Mouse (Mus musculus) limb, embryonic 13.5 days (tissue): ENCODE data around the gene Fbxo8. TPM values are rescaled to one million over a fixed set of nuclear protein-coding genes. Genes with fewer than 3 reads are reported as not detected.

Experiments used
- ATAC-seq: fragments of 200-750 bp; cut with Nextera tagmentation; 2 replicates; pipeline ENCODE4 v1.8.0; 2017; ENCODE audit warnings: low read depth, moderate number of reproducible peaks, moderate TSS enrichment; ENCODE audit not compliant: low FRiP score
- H3K27ac ChIP-seq: fragments of 300-500 bp; sonication (generic); 2 replicates; pipeline ENCODE4 v1.5.1; 2015; ENCODE audit warnings: inconsistent platforms, mild to moderate bottlenecking, moderate library complexity
- H3K27me3 ChIP-seq: fragments of 300-500 bp; sonication (generic); 2 replicates; pipeline ENCODE4 v1.6.1; 2015; ENCODE audit warnings: mild to moderate bottlenecking, inconsistent platforms
- H3K36me3 ChIP-seq: fragments of 300-500 bp; sonication (generic); 2 replicates; pipeline ENCODE4 v1.6.1; 2015; ENCODE audit warnings: inconsistent platforms, mild to moderate bottlenecking, moderate library complexity
- H3K4me1 ChIP-seq: fragments of 300-500 bp; sonication (generic); 2 replicates; pipeline ENCODE4 v1.6.1; 2015; ENCODE audit warnings: inconsistent platforms
- H3K4me2 ChIP-seq: fragments of 300-500 bp; sonication (generic); replicated peaks from 2 replicates; pipeline ENCODE4 v1.6.1; 2015; ENCODE audit warnings: inconsistent platforms, mild to moderate bottlenecking, moderate library complexity
- H3K4me3 ChIP-seq: fragments of 300-500 bp; sonication (generic); 2 replicates; pipeline ENCODE4 v1.5.1; 2015; ENCODE audit warnings: moderate library complexity, mild to moderate bottlenecking, inconsistent platforms
- H3K9ac ChIP-seq: fragments of 300-500 bp; sonication (generic); 2 replicates; pipeline ENCODE4 v1.6.1; 2015; ENCODE audit warnings: mild to moderate bottlenecking, inconsistent platforms
- H3K9me3 ChIP-seq: fragments of 300-500 bp; sonication (generic); 2 replicates; pipeline ENCODE4 v1.6.1; 2016; ENCODE audit warnings: inconsistent platforms
- WGBS: fragments of 180-500 bp; shearing (Covaris S2); methylation state at CpG from one replicate; pipeline ENCODE4 v1.1.7; 2015; 5-methylcytosine and 5-hydroxymethylcytosine counted together
- polyA plus RNA-seq: library from polyadenylated mRNA; unstranded; fragments of >200 nt; fragmentation: Nextera tagmentation; extraction: Ambion mirVana; gene quantifications from 2 replicates; pipeline ENCODE4 v1.2.1, GENCODE M21; 2015

Gene Fbxo8
- polyA plus RNA-seq, 1 experiment from 2014 or later, result 38.1 TPM

GRCm38 (mm10) chr8:56552045-56552444 lies 1.2 kb downstream of the Fbxo8 start:
- Histone ChIP-seq H3K4me3 (peak overlapping the region; percentile 94), H3K4me1 (peaks cover 16% of the 10 kb centered on the region), H3K27ac (no peak overlapping the region), H3K27me3 (no peaks in the 10 kb centered on the region), H3K9ac (peak overlapping the region; percentile 83), H3K9me3 (no peaks in the 10 kb centered on the region), H3K4me2 (peak overlapping the region; percentile 72), H3K36me3 (no peaks in the 10 kb centered on the region)
- WGBS, result 22% methylated on average over 10 of the region's 10 CpGs
- no peak for ATAC-seq

- peak overlapping the region; percentile 72 for H3K4me2 ChIP-seq
- ATAC-seq, result no peak
These were observed 1.7 kb downstream of the Fbxo8 start for GRCm38 (mm10) chr8:56552551-56553103.

DNA sequence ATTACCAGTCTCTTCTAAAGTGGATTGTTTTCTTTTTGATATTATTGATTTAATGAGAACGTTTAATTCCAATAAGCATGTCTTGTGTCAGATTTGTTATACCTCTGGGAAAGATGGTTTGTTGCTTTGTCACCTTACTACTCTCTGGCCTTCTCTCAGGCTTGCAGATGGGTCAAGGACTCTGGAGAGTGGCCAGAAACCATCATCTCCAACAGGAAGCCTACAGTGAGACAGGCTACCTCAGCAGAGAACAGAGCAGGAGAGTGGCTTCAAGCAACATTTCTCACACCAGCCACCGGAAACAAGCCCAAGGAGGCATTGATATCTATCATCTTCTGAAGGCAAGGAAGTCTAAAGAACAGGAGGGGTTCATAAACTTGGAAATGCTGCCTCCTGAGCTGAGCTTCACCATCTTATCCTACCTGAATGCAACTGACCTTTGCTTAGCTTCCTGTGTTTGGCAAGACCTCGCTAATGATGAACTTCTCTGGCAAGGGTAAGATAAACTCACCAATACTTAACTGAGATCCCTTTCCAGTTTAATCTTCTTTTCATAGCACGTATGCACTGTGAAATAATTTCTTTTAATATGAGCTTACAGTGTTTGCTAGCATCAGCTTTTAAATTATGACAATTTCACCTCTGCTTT lies 13.6 kb downstream of the Fbxo8 start:
- no peaks in the 10 kb centered on the region for H3K27me3 ChIP-seq
- WGBS, result 82% methylated on average over 4 of the region's 4 CpGs

More at GRCm38 (mm10) chr8:56552551-56553103, 1.7 kb downstream of the Fbxo8 start:
- H3K4me3 ChIP-seq, result no peak overlapping the region
- H3K9ac ChIP-seq, result no peak overlapping the region
- H3K4me1 ChIP-seq, result peaks cover 16% of the 10 kb centered on the region
- H3K27me3 ChIP-seq, result no peaks in the 10 kb centered on the region
- H3K27ac ChIP-seq, result no peak overlapping the region
- H3K36me3 ChIP-seq, result no peaks in the 10 kb centered on the region
- 69% methylated on average over 5 of the region's 5 CpGs for WGBS
- no peaks in the 10 kb centered on the region for H3K9me3 ChIP-seq

GRCm38 (mm10) chr8:56566856-56567255 lies 16.0 kb downstream of the Fbxo8 start:
- 91% methylated on average over 9 of the region's 9 CpGs for WGBS
- Histone ChIP-seq H3K27me3 (no peaks in the 10 kb centered on the region), H3K4me1 (peaks cover 7% of the 10 kb centered on the region; the same call in 1 of the 2 replicates), H3K4me2 (no peak overlapping the region), H3K9me3 (no peaks in the 10 kb centered on the region), H3K27ac (no peak overlapping the region), H3K36me3 (peaks cover 9% of the 10 kb centered on the region), H3K4me3 (no peak overlapping the region), H3K9ac (no peak overlapping the region)
- no peak for ATAC-seq

More for the DNA sequence above, 13.6 kb downstream of the Fbxo8 start:
- no peak overlapping the region for H3K27ac ChIP-seq
- H3K4me3 ChIP-seq, result no peak overlapping the region
- peaks cover 9% of the 10 kb centered on the region for H3K36me3 ChIP-seq
- peaks cover 7% of the 10 kb centered on the region; the same call in 1 of the 2 replicates for H3K4me1 ChIP-seq
- no peak overlapping the region for H3K9ac ChIP-seq
- H3K4me2 ChIP-seq, result no peak overlapping the region
- ATAC-seq, result no peak
- H3K9me3 ChIP-seq, result no peaks in the 10 kb centered on the region

DNA sequence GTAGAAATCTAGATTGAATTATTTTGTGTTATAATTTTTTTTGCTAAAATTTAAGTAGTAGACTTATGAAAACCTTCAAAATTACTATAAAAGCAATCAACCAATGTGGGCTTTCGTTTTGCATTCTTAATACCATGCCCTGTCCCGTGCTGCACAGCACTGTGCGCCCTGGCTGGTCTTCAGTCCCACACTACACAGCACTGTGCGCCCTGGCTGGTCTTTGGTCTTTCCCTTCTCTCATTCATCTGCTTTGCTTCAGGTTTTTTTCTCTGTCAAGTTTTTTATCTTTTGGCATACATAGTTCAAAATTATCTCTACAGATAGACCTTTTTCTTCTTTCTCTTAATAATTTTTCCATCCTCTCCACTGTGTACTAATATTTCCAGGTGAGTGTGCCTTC lies 30.0 kb downstream of the Fbxo8 start:
- no peaks in the 10 kb centered on the region for H3K27me3 ChIP-seq
- no peaks in the 10 kb centered on the region for H3K4me1 ChIP-seq
- no peak overlapping the region for H3K4me2 ChIP-seq
- H3K9ac ChIP-seq, result no peak overlapping the region
- H3K36me3 ChIP-seq, result no peaks in the 10 kb centered on the region; the same call in 1 of the 2 replicates
- no peak for ATAC-seq
- H3K4me3 ChIP-seq, result no peak overlapping the region
- 92% methylated on average over 4 of the region's 4 CpGs for WGBS
- no peak overlapping the region for H3K27ac ChIP-seq
- H3K9me3 ChIP-seq, result no peaks in the 10 kb centered on the region

GRCm38 (mm10) chr8:56582841-56583240 lies 32.0 kb downstream of the Fbxo8 start:
- no peak for ATAC-seq
- no peak overlapping the region for H3K27ac ChIP-seq
- no peaks in the 10 kb centered on the region for H3K4me1 ChIP-seq
- no peaks in the 10 kb centered on the region for H3K27me3 ChIP-seq
- no peak overlapping the region for H3K9ac ChIP-seq
- H3K4me3 ChIP-seq, result no peak overlapping the region
- no peak overlapping the region for H3K4me2 ChIP-seq
- H3K36me3 ChIP-seq, result no peaks in the 10 kb centered on the region; the same call in 1 of the 2 replicates
- H3K9me3 ChIP-seq, result no peaks in the 10 kb centered on the region

DNA sequence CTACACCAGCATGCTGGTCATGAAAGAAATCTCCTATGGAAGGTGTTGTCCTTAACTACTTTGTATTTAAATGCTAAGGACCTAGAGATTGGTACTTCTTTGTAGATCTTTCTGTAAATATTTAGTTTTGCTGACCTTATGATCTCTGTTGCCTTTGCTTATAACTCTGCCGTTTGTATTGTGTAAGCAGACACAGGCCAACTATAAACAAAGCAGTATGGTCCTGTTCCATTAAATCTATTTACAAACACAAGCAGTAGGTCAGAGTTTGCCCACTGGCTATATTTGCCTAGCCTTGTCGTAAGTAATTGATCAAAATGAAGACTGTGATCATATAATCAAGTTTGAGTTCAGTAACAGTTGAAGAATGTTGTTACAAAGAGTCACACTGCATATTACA lies 38.1 kb downstream of the Fbxo8 start:
- no peak for ATAC-seq
- H3K4me2 ChIP-seq, result no peak overlapping the region
- no peak overlapping the region for H3K4me3 ChIP-seq
- H3K27ac ChIP-seq, result no peak overlapping the region
- no peaks in the 10 kb centered on the region for H3K27me3 ChIP-seq
- H3K4me1 ChIP-seq, result no peaks in the 10 kb centered on the region
- 61% methylated on average over 2 of the region's 2 CpGs for WGBS
- no peaks in the 10 kb centered on the region for H3K9me3 ChIP-seq
- no peak overlapping the region for H3K9ac ChIP-seq
- H3K36me3 ChIP-seq, result peaks cover 16% of the 10 kb centered on the region; the same call in 1 of the 2 replicates

DNA sequence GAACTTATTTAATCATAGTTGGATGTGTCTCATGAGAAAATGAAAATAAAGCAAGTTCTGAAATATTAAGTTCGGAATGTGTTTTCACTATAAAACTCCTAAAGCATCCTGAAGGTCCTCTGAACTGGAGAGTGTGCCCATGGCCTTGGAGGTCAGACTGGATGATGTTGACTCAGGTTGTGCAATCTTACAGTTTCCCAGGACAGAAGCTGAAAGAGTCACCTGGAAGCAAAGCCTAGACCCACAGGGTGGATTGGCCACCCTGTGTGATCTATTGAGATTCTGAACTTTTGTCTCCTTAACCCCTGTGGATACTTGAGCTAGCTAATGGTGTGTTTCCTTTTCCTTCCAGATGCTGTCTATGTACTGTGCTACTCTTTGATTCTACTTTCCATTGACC lies 40.2 kb downstream of the Fbxo8 start:
- no peaks in the 10 kb centered on the region for H3K27me3 ChIP-seq
- H3K36me3 ChIP-seq, result peaks cover 16% of the 10 kb centered on the region; the same call in 1 of the 2 replicates
- no peaks in the 10 kb centered on the region for H3K9me3 ChIP-seq
- H3K4me1 ChIP-seq, result no peaks in the 10 kb centered on the region
- no peak for ATAC-seq
- no peak overlapping the region for H3K4me3 ChIP-seq
- H3K4me2 ChIP-seq, result no peak overlapping the region
- no peak overlapping the region for H3K9ac ChIP-seq
- no peak overlapping the region for H3K27ac ChIP-seq
- WGBS, result 93% methylated on average over 1 of the region's 1 CpGs

DNA sequence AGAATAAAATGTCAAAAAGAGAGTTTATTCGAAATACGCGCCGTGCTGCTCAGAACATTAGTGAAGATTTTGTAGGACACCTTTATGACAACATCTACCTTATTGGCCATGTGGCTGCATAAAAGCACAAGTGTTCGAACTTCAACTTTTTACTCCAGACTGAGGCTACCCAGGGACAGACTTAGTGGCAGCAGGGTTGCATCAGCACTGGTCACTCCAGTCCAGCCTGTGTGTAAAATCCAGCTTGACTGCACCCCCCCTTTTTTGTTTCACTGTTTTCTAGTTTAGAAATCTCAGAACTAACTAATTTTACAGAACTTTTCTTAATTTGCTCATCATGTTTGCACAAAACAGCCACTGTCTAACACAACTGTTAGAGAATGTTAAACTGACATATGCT lies 40.6 kb downstream of the Fbxo8 start:
- Histone ChIP-seq H3K4me1 (no peaks in the 10 kb centered on the region), H3K9me3 (no peaks in the 10 kb centered on the region), H3K36me3 (peaks cover 16% of the 10 kb centered on the region; the same call in 1 of the 2 replicates), H3K4me2 (no peak overlapping the region), H3K27ac (no peak overlapping the region), H3K9ac (no peak overlapping the region), H3K27me3 (no peaks in the 10 kb centered on the region), H3K4me3 (no peak overlapping the region)
- 97% methylated on average over 5 of the region's 5 CpGs for WGBS
- ATAC-seq, result no peak

GRCm38 (mm10) chr8:56606481-56606880 lies 55.6 kb downstream of the Fbxo8 start:
- Histone ChIP-seq H3K4me1 (no peaks in the 10 kb centered on the region), H3K27me3 (no peaks in the 10 kb centered on the region), H3K9ac (no peak overlapping the region), H3K4me3 (no peak overlapping the region), H3K36me3 (no peaks in the 10 kb centered on the region), H3K27ac (no peak overlapping the region), H3K4me2 (no peak overlapping the region), H3K9me3 (no peaks in the 10 kb centered on the region)
- no peak for ATAC-seq
- WGBS, result 11% methylated on average over 3 of the region's 3 CpGs

DNA sequence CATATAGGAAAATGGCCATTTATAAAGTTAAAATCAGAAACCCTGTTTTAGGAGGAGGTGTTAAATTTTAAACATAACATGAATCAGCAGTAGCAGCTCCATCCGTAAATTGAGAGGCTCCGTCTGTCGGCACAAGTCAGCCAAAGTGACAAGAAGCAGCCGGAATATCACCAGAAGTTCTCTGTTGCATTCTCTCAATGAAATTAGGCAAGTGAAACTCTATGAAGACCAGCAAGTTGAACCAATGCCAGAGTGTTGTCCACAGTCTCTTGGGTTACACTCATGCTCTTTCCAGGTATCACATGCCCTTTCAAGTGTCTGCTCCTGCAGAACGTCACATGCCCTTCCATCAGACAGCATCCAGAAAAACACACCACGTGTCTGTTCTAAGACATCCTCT lies 60.8 kb downstream of the Fbxo8 start:
- H3K4me2 ChIP-seq, result no peak overlapping the region
- WGBS, result 81% methylated on average over 6 of the region's 6 CpGs
- H3K27me3 ChIP-seq, result no peaks in the 10 kb centered on the region
- H3K4me1 ChIP-seq, result no peaks in the 10 kb centered on the region
- 0 out of 2 replicates have a peak, but pooled peaks cover 3% of the 10 kb centered on the region for H3K9me3 ChIP-seq
- H3K4me3 ChIP-seq, result no peak overlapping the region
- H3K36me3 ChIP-seq, result no peaks in the 10 kb centered on the region
- H3K9ac ChIP-seq, result no peak overlapping the region
- H3K27ac ChIP-seq, result no peak overlapping the region
- no peak for ATAC-seq

- no peak overlapping the region for H3K9ac ChIP-seq
- 0 out of 2 replicates have a peak, but pooled peaks cover 3% of the 10 kb centered on the region for H3K9me3 ChIP-seq
- H3K27me3 ChIP-seq, result peaks cover 8% of the 10 kb centered on the region; the same call in 1 of the 2 replicates
- ATAC-seq, result no peak
- no peak overlapping the region for H3K27ac ChIP-seq
- H3K36me3 ChIP-seq, result no peaks in the 10 kb centered on the region
- 86% methylated on average over 1 of the region's 1 CpGs for WGBS
- H3K4me2 ChIP-seq, result no peak overlapping the region
- no peak overlapping the region for H3K4me3 ChIP-seq
- H3K4me1 ChIP-seq, result 0 out of 2 replicates have a peak, but pooled peaks cover 4% of the 10 kb centered on the region
These were observed 63.3 kb downstream of the Fbxo8 start for GRCm38 (mm10) chr8:56614235-56614634.
